Mouse (Mus musculus) heart, postnatal 0 days (tissue): ENCODE measurements around the gene D430041D05Rik. TPM values are rescaled to one million over a fixed set of nuclear protein-coding genes. Genes with fewer than 3 reads are reported as not detected.
A peak's percentile ranks its signal among the peaks of the same experiment; 100 is the strongest.

Source experiments
- ATAC-seq: fragments of 200-750 bp; cut with Nextera tagmentation; 2 replicates; pipeline ENCODE4 v1.8.0; 2017; ENCODE audit warnings: low read depth, moderate number of reproducible peaks, moderate library complexity; ENCODE audit not compliant: insufficient read depth
- DNase-seq: peaks from one replicate; pipeline ENCODE4 v3.0.0-alpha.2; 2016; ENCODE audit warnings: low spot score
- H3K27ac ChIP-seq: fragments of 300-500 bp; sonication (generic); 2 replicates; pipeline ENCODE4 v1.5.1; 2014; ENCODE audit warnings: low read depth, mild to moderate bottlenecking
- H3K27me3 ChIP-seq: fragments of 300-500 bp; sonication (generic); 2 replicates; pipeline ENCODE4 v1.6.1; 2014; ENCODE audit warnings: low read length, mixed read lengths; ENCODE audit not compliant: control insufficient read depth, insufficient read depth
- H3K36me3 ChIP-seq: fragments of 300-500 bp; sonication (generic); replicated peaks from 2 replicates; pipeline ENCODE4 v1.6.1; 2014; ENCODE audit warnings: low read length, mixed read lengths; ENCODE audit not compliant: control insufficient read depth, insufficient read depth
- H3K4me1 ChIP-seq: fragments of 300-500 bp; sonication (generic); 2 replicates; pipeline ENCODE4 v1.6.1; 2014; ENCODE audit warnings: antibody characterized with exemption; ENCODE audit not compliant: control insufficient read depth, insufficient read depth
- H3K4me2 ChIP-seq: fragments of 300-500 bp; sonication (generic); 2 replicates; pipeline ENCODE4 v1.6.1; 2014; ENCODE audit warnings: low read depth, mild to moderate bottlenecking, low read length, moderate library complexity
- H3K4me3 ChIP-seq: fragments of 300-500 bp; sonication (generic); 2 replicates; pipeline ENCODE4 v1.5.1; 2014; ENCODE audit warnings: low read depth, low read length
- H3K9ac ChIP-seq: fragments of 300-500 bp; sonication (generic); replicated peaks from 2 replicates; pipeline ENCODE4 v1.6.1; 2014; ENCODE audit warnings: low read depth, low read length, mixed read lengths
- H3K9me3 ChIP-seq: fragments of 300-500 bp; sonication (generic); replicated peaks from 2 replicates; pipeline ENCODE4 v1.6.1; 2016; ENCODE audit warnings: low read length; ENCODE audit not compliant: control insufficient read depth
- CTCF ChIP-seq: IDR thresholded peaks from 2 replicates; pipeline ENCODE4 v1.5.1; 2016; ENCODE audit warnings: antibody characterized with exemption, control low read depth, low read depth
- EP300 ChIP-seq: IDR thresholded peaks from 2 replicates; pipeline ENCODE4 v1.6.1; 2016; ENCODE audit warnings: antibody characterized with exemption, low read depth
- WGBS: fragments of 180-500 bp; shearing (Covaris S2); extraction: QIAGEN DNeasy Blood & Tissue Kit; methylation state at CpG from one replicate; pipeline ENCODE4 v1.1.7; 2014; 5-methylcytosine and 5-hydroxymethylcytosine counted together
- polyA plus RNA-seq: library from polyadenylated mRNA; unstranded; fragments of >200 nt; fragmentation: Nextera tagmentation; extraction: Ambion mirVana; gene quantifications from 2 replicates; pipeline ENCODE4 v1.2.1, GENCODE M21; 2015
- total RNA-seq: library from RNA; depleted of rRNA; stranded (reverse); fragments of >200 nt; gene quantifications from 2 replicates; pipeline ENCODE4 v1.2.3, GENCODE M21; 2014; ENCODE audit warnings: low replicate concordance

Gene D430041D05Rik
- total and polyA plus RNA-seq, 2 experiments from 2014 or later = 0.03 TPM; not detected in 1

DNA sequence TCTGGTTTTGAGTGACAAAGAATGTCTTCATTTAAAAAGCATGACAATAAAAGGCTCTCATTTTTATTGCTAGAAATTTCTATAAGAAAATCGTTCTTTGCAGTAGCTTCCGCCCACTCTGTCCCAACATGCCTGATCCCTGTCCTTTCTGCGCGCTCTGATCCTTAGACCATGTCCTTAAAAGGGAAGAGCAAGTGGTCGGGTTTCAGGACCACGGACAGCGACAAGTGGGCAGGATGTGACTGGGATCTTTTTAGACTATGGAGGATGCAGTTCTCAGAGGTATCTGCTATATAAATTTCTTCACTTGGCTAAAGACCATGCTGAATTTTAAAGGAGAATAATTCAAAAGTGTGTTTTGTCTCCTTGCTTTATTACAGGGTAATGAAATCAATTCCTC lies 111.7 kb downstream of the D430041D05Rik start:
- Histone ChIP-seq H3K9ac (no peak overlapping the region), H3K4me2 (no peak overlapping the region), H3K4me1 (no peaks in the 10 kb centered on the region), H3K27me3 (no peaks in the 10 kb centered on the region), H3K36me3 (no peaks in the 10 kb centered on the region), H3K27ac (no peak overlapping the region), H3K4me3 (no peak overlapping the region), H3K9me3 (no peaks in the 10 kb centered on the region)
- WGBS = 10% methylated on average over 7 of the region's 7 CpGs
- peak; percentile 76 for DNase-seq
- ATAC-seq = no peak; the same call in 1 of the 2 replicates
- no peak for TF ChIP-seq CTCF
- no peak for TF ChIP-seq EP300

DNA sequence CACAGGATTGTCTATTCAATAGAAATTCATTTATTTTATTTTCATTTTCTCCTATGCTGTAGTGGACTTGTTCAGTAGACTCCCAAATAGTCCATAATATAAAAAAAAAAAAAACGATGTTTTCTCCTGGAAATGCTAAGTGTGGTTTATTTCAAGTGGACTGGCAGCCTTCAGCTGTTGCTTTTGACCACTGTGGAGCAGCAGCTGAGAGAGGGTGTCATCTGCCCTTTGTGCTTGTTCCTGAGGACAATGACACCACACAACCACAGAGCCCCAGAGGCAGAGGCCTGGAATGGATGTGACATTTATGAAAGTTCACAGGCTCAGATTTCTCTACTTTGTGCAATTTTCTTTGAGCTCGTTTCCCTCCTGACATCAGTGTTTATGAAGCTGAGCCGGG lies 124.0 kb downstream of the D430041D05Rik start:
- DNase-seq (no peak), ATAC-seq (no peak)
- H3K4me1 ChIP-seq = no peaks in the 10 kb centered on the region
- no peak overlapping the region for H3K4me2 ChIP-seq
- no peaks in the 10 kb centered on the region for H3K27me3 ChIP-seq
- 75% methylated on average over 3 of the region's 3 CpGs for WGBS
- H3K4me3 ChIP-seq = no peak overlapping the region
- no peak overlapping the region for H3K27ac ChIP-seq
- H3K36me3 ChIP-seq = no peaks in the 10 kb centered on the region
- 0 out of 2 replicates have a peak, but pooled peaks cover 3% of the 10 kb centered on the region for H3K9me3 ChIP-seq
- H3K9ac ChIP-seq = no peak overlapping the region
- TF ChIP-seq EP300 = no peak
- no peak for TF ChIP-seq CTCF

DNA sequence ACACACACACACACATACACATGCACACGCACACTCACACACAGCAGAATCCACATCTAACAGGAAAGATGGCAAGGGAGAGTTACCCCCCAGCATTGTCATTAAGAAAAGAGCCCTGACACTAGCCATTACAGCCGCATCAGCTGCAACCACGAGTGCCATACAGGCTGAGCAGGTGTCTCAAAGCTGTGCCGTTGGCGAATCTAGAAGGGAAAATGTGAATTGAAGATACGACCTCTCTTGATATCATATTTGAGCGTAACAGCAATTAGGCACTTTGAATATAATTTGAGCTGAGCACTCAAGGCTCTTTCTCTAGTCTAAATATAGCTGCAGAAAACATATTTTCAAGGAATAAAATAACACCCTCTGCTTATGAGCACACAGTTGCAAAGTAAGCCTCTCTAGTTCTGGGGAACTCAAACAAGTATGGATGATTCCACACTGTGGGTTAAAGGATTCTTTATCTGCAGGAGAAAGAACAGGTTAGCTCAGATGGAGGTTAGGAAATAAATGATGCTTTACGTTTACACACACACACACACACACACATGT lies 127.3 kb downstream of the D430041D05Rik start:
- no peaks in the 10 kb centered on the region for H3K36me3 ChIP-seq
- DNase-seq = no peak
- H3K9me3 ChIP-seq = 0 out of 2 replicates have a peak, but pooled peaks cover 3% of the 10 kb centered on the region
- no peak overlapping the region for H3K9ac ChIP-seq
- H3K4me2 ChIP-seq = no peak overlapping the region
- TF ChIP-seq CTCF (no peak), EP300 (no peak)
- no peaks in the 10 kb centered on the region for H3K4me1 ChIP-seq
- no peak overlapping the region for H3K4me3 ChIP-seq
- no peak overlapping the region for H3K27ac ChIP-seq
- no peaks in the 10 kb centered on the region for H3K27me3 ChIP-seq
- WGBS = 87% methylated on average over 8 of the region's 8 CpGs
- no peak for ATAC-seq

DNA sequence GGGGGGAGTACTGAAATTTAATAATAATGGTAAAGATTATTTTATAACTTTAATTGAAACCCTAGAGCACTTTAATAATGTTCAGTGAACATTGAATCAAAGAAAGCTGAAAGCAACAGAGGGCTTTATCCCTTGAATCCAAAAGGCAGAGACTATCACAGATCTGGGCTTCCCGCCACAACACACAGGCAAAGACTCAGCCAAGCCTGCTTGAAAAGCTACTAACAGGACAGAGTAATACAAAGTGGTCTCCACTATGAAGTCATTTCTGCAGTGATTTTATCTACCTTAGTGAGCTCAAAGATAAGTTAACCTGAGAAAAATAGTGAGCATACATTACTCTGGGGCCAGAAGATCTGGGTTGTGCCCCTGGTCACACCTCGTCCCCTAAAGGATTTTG lies 128.0 kb downstream of the D430041D05Rik start:
- no peak overlapping the region for H3K4me3 ChIP-seq
- no peak for TF ChIP-seq CTCF
- TF ChIP-seq EP300 = no peak
- H3K9ac ChIP-seq = no peak overlapping the region
- no peaks in the 10 kb centered on the region for H3K27me3 ChIP-seq
- no peaks in the 10 kb centered on the region for H3K36me3 ChIP-seq
- H3K4me2 ChIP-seq = no peak overlapping the region
- no peak overlapping the region for H3K27ac ChIP-seq
- no peak for ATAC-seq
- H3K4me1 ChIP-seq = no peaks in the 10 kb centered on the region
- no peak for DNase-seq
- whole genome bisulfite sequencing = 67% methylated on average over 2 of the region's 2 CpGs
- 0 out of 2 replicates have a peak, but pooled peaks cover 3% of the 10 kb centered on the region for H3K9me3 ChIP-seq

DNA sequence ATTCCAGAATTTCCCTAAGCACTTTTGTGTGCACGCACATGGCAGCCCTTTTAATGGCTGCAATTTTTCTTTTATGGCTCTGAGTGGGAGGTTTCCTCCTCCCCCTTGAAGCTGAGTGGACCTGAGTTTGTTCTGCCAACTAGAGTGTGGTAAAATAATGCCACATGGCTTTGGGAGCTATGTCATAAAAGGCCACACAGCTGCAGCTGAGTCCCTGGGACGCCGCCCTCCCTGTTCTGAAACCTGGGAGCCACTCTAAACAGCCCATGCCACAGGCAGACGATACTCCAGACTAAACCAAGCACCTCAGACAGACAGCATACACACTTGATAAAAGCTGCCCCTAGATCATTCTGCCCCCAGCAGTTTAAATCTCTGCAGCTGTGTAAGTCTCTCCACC lies 143.8 kb downstream of the D430041D05Rik start:
- ATAC-seq = no peak
- TF ChIP-seq EP300 (no peak), CTCF (no peak)
- Histone ChIP-seq H3K4me1 (no peaks in the 10 kb centered on the region), H3K27ac (no peak overlapping the region), H3K4me2 (no peak overlapping the region), H3K36me3 (no peaks in the 10 kb centered on the region), H3K4me3 (no peak overlapping the region), H3K9me3 (no peaks in the 10 kb centered on the region), H3K9ac (no peak overlapping the region), H3K27me3 (no peaks in the 10 kb centered on the region)
- 44% methylated on average over 4 of the region's 4 CpGs for WGBS
- no peak for DNase-seq

DNA sequence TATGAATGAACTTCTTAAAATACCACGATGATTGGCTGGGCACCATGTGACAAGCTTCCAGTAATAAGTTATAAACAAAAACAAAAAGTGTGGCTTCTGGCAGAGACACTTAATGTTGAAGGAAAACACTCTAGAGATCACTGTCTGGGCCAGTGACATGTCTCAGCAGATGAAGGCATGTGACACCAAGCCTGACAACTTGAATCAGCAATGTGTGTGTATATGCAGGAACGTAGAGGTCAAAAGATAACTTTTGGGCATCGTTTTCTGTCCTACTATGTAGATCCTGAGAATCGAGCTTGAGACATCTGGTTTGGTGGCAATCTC lies 149.1 kb downstream of the D430041D05Rik start:
- H3K36me3 ChIP-seq = no peaks in the 10 kb centered on the region
- no peak overlapping the region for H3K27ac ChIP-seq
- H3K27me3 ChIP-seq = no peaks in the 10 kb centered on the region; the same call in 1 of the 2 replicates
- 63% methylated on average over 4 of the region's 4 CpGs for WGBS
- no peak overlapping the region for H3K4me2 ChIP-seq
- H3K4me3 ChIP-seq = no peak overlapping the region
- ATAC-seq (no peak), DNase-seq (no peak)
- H3K4me1 ChIP-seq = no peaks in the 10 kb centered on the region
- no peak overlapping the region for H3K9ac ChIP-seq
- no peaks in the 10 kb centered on the region for H3K9me3 ChIP-seq
- no peak for TF ChIP-seq EP300
- no peak for TF ChIP-seq CTCF
